Mouse (Mus musculus) kidney, adult 2 months (tissue): ENCODE results near the gene Rasl10a. TPM values are rescaled to one million over a fixed set of nuclear protein-coding genes. Genes with fewer than 3 reads are reported as not detected.

Experiments
- DNase-seq: peaks from one replicate; pipeline ENCODE4 v3.0.0; 2021
- H3K27ac ChIP-seq: fragments of 200-500 bp; 2 replicates; pipeline ENCODE4 v1.5.1; 2012; ENCODE audit warnings: low read depth, low read length, control low read depth, inconsistent platforms; ENCODE audit not compliant: insufficient read depth
- H3K27me3 ChIP-seq: fragments of 200-500 bp; replicated peaks from 2 replicates; pipeline ENCODE4 v1.6.1; 2012; ENCODE audit warnings: mild to moderate bottlenecking, moderate library complexity, low read length, inconsistent platforms; ENCODE audit not compliant: control insufficient read depth, insufficient read depth
- H3K36me3 ChIP-seq: fragments of 200-500 bp; 2 replicates; pipeline ENCODE4 v1.6.1; 2012; ENCODE audit warnings: mild to moderate bottlenecking, moderate library complexity, low read length, inconsistent platforms; ENCODE audit not compliant: control insufficient read depth, insufficient read depth
- H3K4me1 ChIP-seq: fragments of 200-500 bp; 2 replicates; pipeline ENCODE4 v1.6.1; 2011; ENCODE audit warnings: low read length; ENCODE audit not compliant: control insufficient read depth, insufficient read depth
- H3K4me3 ChIP-seq: fragments of 200-500 bp; 2 replicates; pipeline ENCODE4 v1.5.1; 2011; ENCODE audit warnings: mild to moderate bottlenecking, low read depth, low read length, control low read depth; ENCODE audit not compliant: insufficient read depth
- CTCF ChIP-seq: fragments of 200-500 bp; conservative IDR thresholded peaks from 2 replicates; pipeline ENCODE4 v1.5.1; 2011; ENCODE audit warnings: low read depth, mild to moderate bottlenecking, control low read depth, low read length, moderate library complexity, mixed read lengths; ENCODE audit not compliant: insufficient read depth, insufficient read length
- POLR2A ChIP-seq: fragments of 200-500 bp; IDR thresholded peaks from one replicate; pipeline ENCODE4 v1.6.1; 2011; ENCODE audit warnings: low read depth, low read length, control low read depth
- WGBS: fragments of 180-500 bp; shearing (Covaris S2); methylation state at CpG from one replicate; pipeline ENCODE4 v1.1.7; 2018; 5-methylcytosine and 5-hydroxymethylcytosine counted together
- polyA plus RNA-seq: library from polyadenylated mRNA; depleted of rRNA; stranded (reverse); fragments of >200 nt; gene quantifications from 2 replicates; pipeline ENCODE4 v1.2.3, GENCODE M21; 2012

Rasl10a gene
- polyA plus RNA-seq, 1 experiment, result 1.1 TPM

DNA sequence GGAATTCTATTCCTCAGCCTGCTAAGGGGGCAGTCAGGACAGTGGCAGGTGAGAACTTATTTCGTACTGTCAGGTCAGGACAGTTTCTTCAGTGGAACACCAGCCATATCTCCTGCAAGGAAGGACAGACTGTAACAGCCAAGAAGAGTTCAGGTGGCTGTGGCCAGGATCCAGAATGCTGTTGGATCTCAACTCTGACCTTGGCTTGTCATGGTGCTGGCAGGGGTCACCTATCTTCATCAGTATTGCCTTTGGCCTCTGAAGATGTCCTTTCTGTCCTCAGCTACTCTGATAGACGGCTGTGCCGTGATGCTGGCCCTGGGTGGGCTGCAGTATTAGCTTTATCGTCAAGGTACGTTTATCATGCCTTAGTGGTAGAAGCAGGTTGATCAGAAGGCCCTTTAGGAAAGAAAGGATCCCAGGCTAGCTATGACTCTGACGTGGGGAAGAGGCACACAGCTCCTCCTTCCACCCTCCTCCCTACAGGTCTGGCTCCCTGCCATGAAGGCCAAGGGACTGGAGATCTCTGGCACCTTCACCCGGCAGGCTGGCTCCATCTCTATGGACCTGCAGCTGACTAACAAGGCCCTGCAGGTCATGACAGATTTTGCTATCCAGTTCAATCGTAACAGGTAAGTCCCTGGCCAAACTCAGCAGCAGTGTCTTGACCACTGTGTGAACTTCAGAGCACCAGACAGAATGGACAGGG, 20.6 kb upstream of the Rasl10a start:
- peak; percentile 67 for DNase-seq
- no peak overlapping the region for H3K4me3 ChIP-seq
- 72% methylated on average over 8 of the region's 8 CpGs for WGBS
- H3K27ac ChIP-seq, result no peak overlapping the region
- H3K4me1 ChIP-seq, result no peaks in the 10 kb centered on the region
- H3K27me3 ChIP-seq, result no peaks in the 10 kb centered on the region
- H3K36me3 ChIP-seq, result no peaks in the 10 kb centered on the region; the same call in 1 of the 2 replicates
- no peak for TF ChIP-seq POLR2A
- no peak for TF ChIP-seq CTCF

DNA sequence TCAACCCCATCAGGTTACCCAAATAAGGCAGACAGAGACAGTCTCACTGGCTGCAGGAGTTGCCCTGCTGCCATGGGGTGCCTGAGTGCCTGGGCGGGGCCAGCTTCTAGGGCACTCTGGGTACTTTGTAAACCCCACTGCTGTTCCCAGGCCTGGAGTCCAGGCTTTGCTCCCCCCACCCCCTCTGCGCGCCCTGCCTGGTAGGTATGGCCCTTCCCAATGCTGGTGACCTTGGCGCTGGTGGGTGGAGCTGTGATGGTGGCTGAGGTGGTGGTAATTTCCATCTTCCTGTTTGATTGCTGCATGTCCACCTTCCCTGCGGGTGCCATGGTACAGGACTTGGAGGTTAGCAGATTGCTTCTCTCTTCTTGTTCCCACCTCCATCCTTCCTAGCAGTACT, 17.3 kb upstream of the Rasl10a start:
- Histone ChIP-seq H3K36me3 (no peaks in the 10 kb centered on the region; the same call in 1 of the 2 replicates), H3K4me3 (no peak overlapping the region), H3K27ac (no peak overlapping the region), H3K4me1 (no peaks in the 10 kb centered on the region), H3K27me3 (no peaks in the 10 kb centered on the region)
- no peak for DNase-seq
- WGBS, result 96% methylated on average over 5 of the region's 5 CpGs
- TF ChIP-seq POLR2A, result no peak

DNA sequence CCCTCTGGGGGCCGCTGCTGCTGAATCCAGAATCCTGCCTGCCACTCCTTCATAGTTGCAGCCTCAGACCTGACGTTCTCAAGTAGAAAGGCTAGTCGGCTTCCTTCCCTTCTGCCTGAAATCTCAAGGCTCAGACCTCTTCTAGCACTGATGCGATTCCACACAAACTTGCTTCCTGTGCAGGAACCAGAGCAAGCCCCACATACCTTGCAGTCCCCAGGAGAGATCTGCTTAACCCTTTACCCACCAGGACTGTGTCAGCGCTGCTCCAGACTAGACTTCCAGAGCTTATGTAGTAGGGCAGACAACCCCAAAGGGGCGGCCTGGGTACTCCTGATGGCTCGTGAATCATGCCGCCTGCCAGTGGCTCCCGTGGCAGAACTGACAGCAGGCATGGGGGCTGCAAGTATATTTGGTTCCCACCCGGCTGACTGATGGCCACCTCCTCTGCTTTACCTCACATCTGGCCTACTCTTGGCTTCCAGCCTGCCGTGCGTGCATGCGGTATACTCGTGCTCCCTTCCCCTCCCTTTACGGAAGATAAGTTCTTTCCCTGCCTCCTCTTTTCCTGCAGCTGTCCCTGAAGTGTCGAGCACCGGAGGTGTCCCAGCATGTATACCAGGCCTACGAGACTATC, 16.7 kb upstream of the Rasl10a start:
- DNase-seq, result no peak
- 70% methylated on average over 18 of the region's 18 CpGs for WGBS
- Histone ChIP-seq H3K4me3 (no peak overlapping the region), H3K36me3 (no peaks in the 10 kb centered on the region; the same call in 1 of the 2 replicates), H3K27me3 (no peaks in the 10 kb centered on the region), H3K27ac (no peak overlapping the region), H3K4me1 (no peaks in the 10 kb centered on the region)
- TF ChIP-seq POLR2A (no peak), CTCF (no peak)

DNA sequence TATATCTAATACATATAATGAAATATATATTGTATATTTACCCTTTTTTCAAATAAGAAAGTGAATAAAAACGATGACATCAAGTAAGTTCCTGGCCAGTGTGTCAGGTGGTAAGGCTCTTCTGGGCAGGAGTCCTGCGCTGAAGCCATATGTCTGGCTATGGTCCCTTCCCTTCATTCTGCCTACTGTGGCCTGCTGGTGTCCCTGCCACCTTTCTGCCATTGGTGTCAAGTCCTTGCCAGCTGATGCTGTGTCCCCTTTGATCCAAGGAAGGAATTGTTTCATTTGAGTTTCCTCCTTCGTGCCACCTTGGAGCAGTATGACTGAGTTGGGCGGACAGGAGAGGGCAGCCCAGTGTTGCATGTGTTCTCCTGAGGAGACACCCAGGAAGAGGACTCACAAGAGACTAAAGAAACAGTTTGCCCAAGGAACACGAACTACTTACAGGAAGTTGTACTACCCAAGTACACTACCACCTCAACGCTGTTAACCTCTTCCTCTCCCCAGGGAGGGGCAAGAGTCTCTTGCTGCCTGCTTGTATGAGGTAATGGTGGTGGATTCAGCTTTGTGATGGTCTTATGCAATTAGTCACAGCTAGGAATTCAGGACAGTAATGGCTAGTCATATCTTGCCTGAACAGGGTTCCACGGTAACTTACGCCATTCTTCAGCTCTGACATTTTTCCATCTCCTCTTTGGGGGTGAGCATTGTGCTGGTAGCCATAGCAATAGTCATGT, 15.1 kb upstream of the Rasl10a start:
- no peak for TF ChIP-seq POLR2A
- TF ChIP-seq CTCF, result no peak
- Histone ChIP-seq H3K4me1 (no peaks in the 10 kb centered on the region), H3K27me3 (no peaks in the 10 kb centered on the region), H3K36me3 (no peaks in the 10 kb centered on the region; the same call in 1 of the 2 replicates), H3K27ac (no peak overlapping the region), H3K4me3 (no peak overlapping the region)
- DNase-seq, result no peak
- 83% methylated on average over 8 of the region's 8 CpGs for WGBS

DNA sequence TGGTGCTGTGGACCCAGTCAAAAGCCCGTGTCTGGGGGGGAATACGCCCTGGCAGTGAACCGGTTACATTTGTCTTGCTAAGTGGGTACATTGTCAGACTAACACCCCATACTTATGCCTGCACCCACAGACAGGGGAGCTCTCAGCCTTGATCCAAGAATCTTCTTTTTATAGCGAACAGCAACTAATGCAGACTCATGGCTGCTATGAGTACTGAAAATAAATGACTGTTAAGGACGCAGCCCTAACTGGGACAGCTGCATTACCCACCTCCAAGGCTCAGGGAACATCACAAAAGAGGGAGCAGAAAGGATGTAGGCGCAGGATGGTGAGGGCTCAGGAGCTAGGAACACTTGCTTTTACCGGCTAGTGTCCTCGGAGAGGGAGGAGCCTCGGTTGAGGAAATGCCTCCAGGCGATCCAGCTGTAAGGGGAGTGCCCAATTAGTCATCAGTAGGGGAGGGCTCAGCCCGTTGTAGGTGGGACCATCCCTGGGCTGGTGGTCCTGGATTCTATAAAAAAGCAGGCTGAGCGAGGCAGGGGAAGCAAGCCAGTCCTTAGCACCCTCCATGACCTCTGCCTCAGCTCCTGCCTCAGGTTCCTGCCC, 11.5 kb upstream of the Rasl10a start:
- Histone ChIP-seq H3K27me3 (no peaks in the 10 kb centered on the region), H3K27ac (no peak overlapping the region), H3K4me3 (no peak overlapping the region), H3K36me3 (no peaks in the 10 kb centered on the region), H3K4me1 (no peaks in the 10 kb centered on the region)
- no peak for DNase-seq
- 49% methylated on average over 12 of the region's 12 CpGs for WGBS
- TF ChIP-seq POLR2A, result no peak
- no peak for TF ChIP-seq CTCF

DNA sequence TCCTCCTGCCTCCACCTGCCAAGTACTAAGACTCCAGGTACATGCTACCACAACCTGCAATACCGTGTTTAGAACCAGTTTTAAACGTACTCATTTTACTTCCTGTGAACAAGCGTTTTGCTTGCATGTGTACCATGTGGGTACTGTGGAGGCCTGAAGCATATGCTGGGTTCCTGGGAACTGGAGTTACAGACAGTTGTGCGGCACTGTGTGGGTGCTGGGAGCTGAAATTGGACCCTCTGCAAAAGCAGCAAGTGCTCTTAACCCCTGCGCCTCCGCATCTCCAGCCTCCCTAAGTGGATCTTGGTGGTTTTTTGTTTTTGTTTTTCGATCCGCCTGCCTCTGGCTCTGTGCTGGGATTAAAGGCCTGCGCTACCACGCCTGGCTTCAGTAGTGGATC, 6.3 kb upstream of the Rasl10a start:
- WGBS, result 86% methylated on average over 10 of the region's 10 CpGs
- DNase-seq, result no peak
- Histone ChIP-seq H3K36me3 (no peaks in the 10 kb centered on the region), H3K27ac (no peak overlapping the region), H3K27me3 (no peaks in the 10 kb centered on the region), H3K4me1 (no peaks in the 10 kb centered on the region), H3K4me3 (no peak overlapping the region)
- TF ChIP-seq CTCF, result no peak

DNA sequence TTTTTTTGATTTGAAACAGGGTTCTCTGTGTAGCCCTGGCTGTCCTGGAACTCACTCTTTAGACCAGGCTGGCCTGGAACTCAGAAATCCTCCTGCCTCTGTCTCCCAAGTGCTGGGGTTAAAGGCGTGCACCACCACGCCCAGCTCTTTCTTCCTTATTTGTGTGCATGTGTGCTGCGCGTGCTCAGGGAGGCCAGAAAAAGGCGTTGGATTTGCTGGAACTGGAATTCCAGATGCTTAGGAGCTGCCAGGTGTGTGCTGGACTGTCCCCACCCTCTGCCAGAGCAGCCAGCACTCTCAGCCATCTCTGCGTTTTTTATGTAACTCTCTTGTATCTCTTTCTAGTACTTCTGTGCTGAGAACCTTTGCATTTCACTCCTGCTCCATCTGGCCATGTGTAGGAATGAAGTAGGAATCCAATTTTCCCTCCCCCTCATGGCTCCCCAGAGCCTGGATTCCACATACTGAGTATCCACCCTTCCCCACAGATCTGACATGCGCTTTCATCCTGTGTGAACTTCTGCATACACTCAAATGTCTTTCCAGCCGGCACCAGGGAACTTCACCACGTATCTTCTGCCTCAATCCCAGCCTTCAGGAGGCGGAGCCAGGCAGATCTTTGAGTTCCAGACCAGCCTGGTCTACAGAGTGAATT, 5.6 kb upstream of the Rasl10a start:
- 81% methylated on average over 10 of the region's 10 CpGs for WGBS
- Histone ChIP-seq H3K27ac (no peak overlapping the region), H3K27me3 (no peaks in the 10 kb centered on the region), H3K4me3 (no peak overlapping the region), H3K4me1 (no peaks in the 10 kb centered on the region), H3K36me3 (no peaks in the 10 kb centered on the region)
- TF ChIP-seq CTCF, result no peak
- TF ChIP-seq POLR2A, result no peak
- DNase-seq, result no peak
